Mouse (Mus musculus): ENCODE data around the gene Siglece.

DNA sequence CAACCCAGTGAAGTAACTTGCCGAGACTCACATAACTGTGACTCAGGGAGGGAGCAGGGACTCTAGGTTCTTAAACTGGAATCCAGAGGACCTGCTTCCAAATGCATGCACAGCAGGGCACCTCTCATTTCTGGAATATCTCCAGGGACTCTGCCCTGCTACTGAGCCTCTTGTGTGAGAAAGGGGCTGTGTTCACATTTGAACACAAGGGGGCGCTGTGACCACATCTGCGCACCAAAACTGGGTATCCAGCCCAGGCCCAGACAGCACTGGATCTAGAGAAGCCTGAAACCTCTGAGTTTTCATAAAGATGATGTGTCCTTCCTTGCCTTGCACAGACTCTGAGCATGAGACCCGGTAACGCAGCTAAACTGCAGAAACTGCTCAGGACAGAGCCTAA lies 21.0 kb upstream of the Siglece start:
- TF ChIP-seq POLR2A (IDR thresholded peaks at IDR 0.05; ENCODE audit: low read depth, low read length), result no peak
- no peak for TF ChIP-seq ELF1 (IDR thresholded peaks at IDR 0.05; ENCODE audit: low read depth, low read length)
- peak; percentile 43 to 80; a peak in 3 of 4 replicates for TF ChIP-seq CTCF (conservative IDR thresholded peaks at IDR 0.05 in 1 of 2, IDR thresholded peaks at IDR 0.05 in 1 of 2; ENCODE audit: low read depth in 2 of 2, low read length in 2 of 2)
- TF ChIP-seq HCFC1 (IDR thresholded peaks at IDR 0.05; ENCODE audit: low read depth, low read length), result no peak
- TF ChIP-seq ZMIZ1 (IDR thresholded peaks at IDR 0.05; ENCODE audit: low read depth, low read length), result no peak
- no peak for TF ChIP-seq MAX (IDR thresholded peaks at IDR 0.05; ENCODE audit: low read length)
- TF ChIP-seq SIN3A (IDR thresholded peaks at IDR 0.05; ENCODE audit: low read length), result no peak
- TF ChIP-seq EP300 (IDR thresholded peaks at IDR 0.05; ENCODE audit: low read length), result no peak

Measured in CH12.LX (cell line).